Mouse (Mus musculus) cerebellum, postnatal 36 days (tissue): ENCODE measurements at regions not wholly inside any gene's neighbourhood (a gene's known extent, or its start where the extent isn't known, plus 50 kb on each side); places are given as distances from the start of the nearest gene placed in this dataset.

Source experiments
- DNase-seq, 2 experiments: peaks; one replicate each; pipeline ENCODE4 v3.0.0; 2021 to 2022; ENCODE audit warnings: mixed read lengths in 2 of 2

- no peak for DNase-seq
Observed at GRCm38 (mm10) chr6:93391166-93391565, 447.9 kb upstream of the Adamts9 start.

GRCm38 (mm10) chr6:93371341-93371740 is 428.0 kb upstream of the Adamts9 start:
- no peak for DNase-seq

GRCm38 (mm10) chr6:93363846-93364245 is 420.6 kb upstream of the Adamts9 start:
- no peak for DNase-seq

DNA sequence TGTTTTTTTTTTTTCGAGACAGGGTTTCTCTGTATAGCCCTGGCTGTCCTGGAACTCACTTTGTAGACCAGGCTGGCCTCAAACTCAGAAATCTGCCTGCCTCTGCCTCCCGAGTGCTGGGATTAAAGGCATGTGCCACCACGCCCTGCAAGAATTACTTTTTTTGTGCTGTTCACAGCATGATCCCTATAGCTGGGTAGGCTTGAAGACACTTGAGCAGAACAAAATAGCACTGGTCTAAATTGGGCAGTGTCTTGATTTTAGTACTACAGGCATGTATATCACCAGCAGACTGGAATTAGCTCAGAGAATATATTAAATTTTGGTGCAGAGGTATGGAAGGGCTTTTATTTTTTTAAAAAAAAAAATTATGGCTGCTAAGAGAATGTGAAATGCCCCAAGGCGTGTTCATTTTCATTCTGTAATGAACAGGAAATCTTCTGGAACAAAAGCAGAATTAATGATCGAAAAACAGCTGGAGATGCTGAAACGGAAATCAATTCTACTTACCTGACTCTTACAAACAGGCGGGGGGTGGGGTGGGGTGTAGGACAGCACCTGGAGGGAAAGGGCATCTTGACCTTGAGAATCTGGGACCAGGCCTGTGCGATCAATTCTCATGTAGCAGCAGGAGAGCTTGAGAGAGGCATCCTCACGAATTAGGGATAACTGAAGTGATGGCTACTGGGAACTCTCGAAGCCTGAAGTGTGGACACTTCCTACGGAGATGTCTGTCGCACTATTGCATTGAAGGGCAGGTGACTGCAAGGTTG is 410.2 kb upstream of the Adamts9 start:
- DNase-seq, result no peak

- no peak for DNase-seq
Observed at GRCm38 (mm10) chr6:93349936-93350700, 406.8 kb upstream of the Adamts9 start.

DNA sequence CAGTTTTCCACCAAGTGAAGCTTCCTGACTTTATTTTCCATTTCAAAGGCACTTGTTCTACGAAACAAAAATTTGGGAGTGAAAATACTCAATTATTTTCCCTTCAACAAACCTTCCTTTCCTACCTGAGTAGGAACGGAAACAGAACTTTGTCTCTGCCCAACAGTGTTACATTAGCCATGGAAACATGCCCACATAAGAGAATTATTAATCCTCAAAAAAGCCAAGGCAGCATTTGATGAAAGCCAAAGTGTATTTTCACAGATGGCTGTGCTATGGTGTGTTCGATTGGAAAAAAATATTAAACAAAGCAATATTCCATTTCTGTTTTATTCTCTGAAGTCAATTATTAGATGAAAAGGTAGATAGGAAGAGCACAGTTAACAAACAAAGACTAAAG is 404.8 kb upstream of the Adamts9 start:
- no peak for DNase-seq

- DNase-seq, result no peak
Observed at GRCm38 (mm10) chr6:93328683-93329082, 385.4 kb upstream of the Adamts9 start.

- DNase-seq, result no peak
Observed at GRCm38 (mm10) chr6:93327930-93328329, 384.6 kb upstream of the Adamts9 start.

DNA sequence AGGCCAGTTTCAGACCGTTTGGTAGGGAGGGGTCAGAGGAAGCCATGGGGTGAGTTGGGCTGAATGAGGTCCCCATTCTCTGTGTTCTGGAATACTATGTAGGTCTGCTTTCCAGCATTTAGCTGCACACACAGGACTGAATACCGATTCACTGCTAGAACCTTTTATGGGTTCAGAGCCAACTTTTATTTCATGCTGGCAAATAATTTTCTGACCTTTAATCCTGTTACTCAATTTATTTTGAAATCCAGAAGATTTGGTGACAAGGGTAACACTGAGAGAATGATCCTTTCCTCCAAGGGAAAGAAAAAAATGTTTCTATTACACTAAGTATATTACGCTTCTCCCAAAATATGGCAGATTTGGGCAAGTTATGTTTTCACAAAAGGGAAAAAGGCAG is 380.6 kb upstream of the Adamts9 start:
- no peak for DNase-seq

- no peak for DNase-seq
Observed at GRCm38 (mm10) chr6:93314625-93315024, 371.3 kb upstream of the Adamts9 start.

GRCm38 (mm10) chr6:93305176-93305575 is 361.9 kb upstream of the Adamts9 start:
- no peak for DNase-seq

GRCm38 (mm10) chr6:93297975-93298374 is 354.7 kb upstream of the Adamts9 start:
- DNase-seq, result no peak

DNA sequence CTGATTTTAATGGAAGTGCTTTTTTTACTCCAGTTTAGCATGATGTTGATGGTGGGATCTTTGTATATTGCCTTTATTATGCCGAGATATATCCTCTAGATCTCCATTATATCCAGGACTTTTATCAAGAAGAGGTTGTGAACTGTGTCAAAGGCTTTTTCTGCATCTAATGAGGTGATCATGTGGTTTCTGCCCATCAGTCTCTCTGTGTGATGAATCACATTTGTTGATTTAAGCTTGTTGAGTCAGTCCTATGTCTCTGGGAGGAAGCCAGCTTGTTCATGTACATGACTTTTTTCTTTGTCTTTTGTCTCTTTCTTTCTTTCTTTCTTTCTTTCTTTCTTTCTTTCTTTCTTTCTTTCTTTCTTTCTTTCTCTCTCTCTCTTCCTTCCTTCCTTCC is 348.4 kb upstream of the Adamts9 start:
- DNase-seq, result no peak

DNA sequence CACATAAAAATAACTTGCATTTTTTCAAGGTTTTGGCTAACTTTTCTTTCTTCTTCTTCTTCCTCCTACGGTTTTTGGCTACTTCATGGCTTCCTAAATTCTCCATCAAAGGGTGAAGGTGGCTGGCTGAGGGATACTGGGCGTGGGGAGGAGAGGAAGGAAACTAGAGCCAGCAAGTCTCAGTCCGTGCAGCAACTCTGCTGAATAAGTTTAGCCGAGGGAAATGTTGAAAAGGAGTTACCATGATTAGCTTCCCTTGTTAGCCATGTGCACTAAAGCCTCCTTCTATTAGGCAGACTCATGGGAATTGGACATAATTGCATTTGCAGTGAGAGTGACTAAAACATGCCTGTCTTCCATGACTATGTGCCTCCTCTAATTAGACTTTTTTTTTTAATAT is 345.1 kb upstream of the Adamts9 start:
- DNase-seq, result no peak

DNA sequence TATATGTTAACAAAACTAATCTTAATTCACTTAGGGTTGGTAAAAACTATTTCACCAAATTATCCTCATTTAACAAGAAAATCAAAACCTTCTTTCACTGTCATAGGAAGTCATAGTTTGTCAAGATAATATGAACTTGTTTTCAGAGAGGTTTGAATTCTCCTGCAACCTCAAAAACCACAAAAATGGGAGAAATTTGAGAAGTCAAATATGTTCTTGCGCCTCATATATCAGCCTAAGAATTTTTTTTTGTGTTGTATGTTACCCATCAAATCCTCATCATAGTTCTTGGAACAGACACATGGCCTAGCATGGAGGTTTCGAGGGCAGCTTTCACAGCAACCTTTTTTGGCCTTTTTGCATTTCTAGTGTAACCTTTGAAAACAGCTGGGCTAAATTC is 342.5 kb upstream of the Adamts9 start:
- no peak for DNase-seq

GRCm38 (mm10) chr6:93281530-93281929 is 338.2 kb upstream of the Adamts9 start:
- no peak for DNase-seq

DNA sequence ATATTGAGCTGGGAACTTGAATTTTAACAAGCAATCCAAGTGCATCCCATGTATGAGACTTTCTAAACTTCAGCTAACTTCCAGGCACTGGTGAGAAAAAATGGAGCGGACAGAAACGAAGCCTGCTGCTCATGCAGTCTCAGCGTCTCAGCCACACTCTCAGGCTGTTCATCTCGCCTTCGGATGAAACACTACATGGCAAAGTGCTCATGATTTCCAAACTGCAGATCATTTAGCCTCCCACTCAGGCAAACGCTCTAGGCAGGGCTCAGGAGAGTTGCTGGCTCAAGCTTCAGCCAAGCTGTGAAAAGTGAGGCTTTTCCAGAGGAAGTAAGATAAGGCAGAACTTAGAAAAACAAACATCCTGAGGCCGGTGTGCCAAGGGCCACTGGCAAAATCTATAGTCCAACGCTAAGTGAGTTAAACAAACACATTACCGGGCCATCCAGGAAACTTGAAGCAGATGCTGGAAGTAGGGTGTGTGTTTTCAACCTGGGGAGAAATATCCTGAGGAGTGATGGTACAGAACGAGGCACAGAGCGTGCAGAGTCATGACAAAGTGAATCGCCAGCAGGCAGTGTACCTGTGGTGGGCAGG is 330.7 kb upstream of the Adamts9 start:
- no peak for DNase-seq

GRCm38 (mm10) chr6:93272206-93272605 is 328.9 kb upstream of the Adamts9 start:
- DNase-seq, result no peak

DNA sequence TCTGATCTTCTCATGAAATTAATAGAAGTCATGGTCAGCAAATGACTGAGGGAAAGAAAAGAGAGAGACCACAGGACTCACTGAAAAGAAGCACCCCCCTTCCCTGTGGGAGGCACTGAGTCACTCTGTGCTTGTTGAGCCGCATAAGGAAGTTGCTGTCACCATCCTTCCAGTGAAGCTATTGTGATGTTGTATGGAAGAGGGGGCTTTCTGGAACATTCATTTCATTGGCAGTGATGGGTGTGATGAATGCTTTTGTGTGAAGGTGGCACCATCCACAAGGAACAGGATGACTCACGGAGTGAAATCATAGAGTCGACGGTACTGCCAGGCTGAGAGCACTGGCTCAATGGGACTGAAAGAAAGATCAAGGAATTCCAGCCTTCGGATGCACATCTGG is 323.5 kb upstream of the Adamts9 start:
- no peak for DNase-seq

DNA sequence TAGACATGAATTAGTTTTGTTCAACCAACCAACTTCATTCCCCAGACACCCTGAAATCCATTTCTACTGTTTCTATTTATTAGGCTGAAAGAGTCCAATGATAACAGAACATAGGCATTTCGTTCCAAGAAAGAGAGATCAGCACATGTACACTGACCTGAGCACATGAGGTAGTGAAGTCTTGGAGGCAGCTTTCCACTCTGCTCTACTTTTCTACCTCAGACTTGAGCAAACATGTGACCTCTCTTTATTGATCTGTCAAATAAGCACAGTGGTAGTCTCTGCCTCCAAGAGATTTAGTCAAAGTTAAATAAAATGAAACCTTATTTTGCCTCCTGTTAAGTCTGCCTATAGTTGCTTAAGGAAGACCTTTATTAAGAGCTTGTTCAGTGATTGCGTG is 321.9 kb upstream of the Adamts9 start:
- no peak for DNase-seq

DNA sequence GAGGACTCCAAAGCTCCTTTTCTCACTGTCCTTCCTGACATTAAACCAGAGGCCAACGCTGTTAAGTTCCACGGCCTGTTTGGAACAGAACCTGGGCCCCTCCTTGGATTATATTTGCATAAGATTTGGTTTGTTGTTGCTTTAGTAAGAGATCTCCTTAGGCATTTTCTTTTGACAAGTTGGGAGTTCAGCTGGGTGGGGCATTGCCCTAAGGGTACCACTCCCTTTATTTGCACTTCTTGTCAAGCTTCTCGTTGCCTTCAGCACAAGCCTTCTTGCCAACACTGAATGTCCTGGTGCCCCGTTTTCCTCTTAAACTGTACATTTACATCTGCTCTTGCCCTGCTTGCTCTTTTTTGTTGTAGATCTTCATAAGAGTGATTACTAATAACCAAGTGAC is 317.5 kb upstream of the Adamts9 start:
- DNase-seq, result no peak

GRCm38 (mm10) chr6:93257130-93257841 is 314.0 kb upstream of the Adamts9 start:
- DNase-seq, result no peak

GRCm38 (mm10) chr6:93253746-93254145 is 310.5 kb upstream of the Adamts9 start:
- no peak for DNase-seq
